Mouse (Mus musculus) testis, adult 2 months (tissue): Measurements from ENCODE around the gene Cse1l.

Experiments used
- CTCF ChIP-seq: fragments of 200-500 bp; IDR thresholded peaks from 2 replicates; pipeline ENCODE4 v1.5.1; 2012; ENCODE audit warnings: low read depth, mild to moderate bottlenecking, inconsistent platforms, low read length, moderate library complexity; ENCODE audit not compliant: control insufficient read depth, insufficient read depth, insufficient replicate concordance
- POLR2A ChIP-seq: fragments of 200-500 bp; IDR thresholded peaks from 2 replicates; pipeline ENCODE4 v1.6.1; 2012; ENCODE audit warnings: low read depth, mild to moderate bottlenecking, inconsistent platforms, low read length, moderate library complexity; ENCODE audit not compliant: control insufficient read depth

GRCm38 (mm10) chr2:166859214-166859613 lies 46.6 kb upstream of the Cse1l start:
- TF ChIP-seq POLR2A (no peak), CTCF (no peak)
